Mouse (Mus musculus): Measurements from ENCODE around the gene Gm10799. TPM values are rescaled to one million over a fixed set of nuclear protein-coding genes. Genes with fewer than 3 reads are reported as not detected.
A peak's percentile ranks its signal among the peaks of the same experiment; 100 is the strongest.
"Not testable (repeated sequence)": the region's sequence is repeated elsewhere in the genome, so short reads cannot be mapped to it uniquely, and the experiment has no call there.

The Gm10799 gene
- polyA plus RNA-seq (2015; fragmentation: Nextera tagmentation; extraction: Ambion mirVana): not detected in 2 replicates

- 42% methylated on average over 7 of the region's 7 CpGs for whole genome bisulfite sequencing (ENCODE audit: insufficient replicate concordance)
- not testable (repeated sequence) for H3K27me3 ChIP-seq (ENCODE audit: insufficient read depth, low read length); H3K36me3 ChIP-seq (replicated peaks; ENCODE audit: insufficient read depth, low read length); ATAC-seq; DNase-seq; H3K4me3 ChIP-seq (ENCODE audit: low read depth, low read length); H3K27ac ChIP-seq (ENCODE audit: low read depth); H3K9ac ChIP-seq (replicated peaks); H3K9me3 ChIP-seq (ENCODE audit: low read length)
- peak within 1 kb of the TSS; percentile 80; the same call in 1 of the 2 replicates for H3K4me2 ChIP-seq (ENCODE audit: low read depth, low read length)
- H3K4me1 ChIP-seq (ENCODE audit: insufficient read depth): peaks cover 21% of the 10 kb centered on the region
Measured at GRCm38 (mm10) chr2:104068450-104068849, at the start of gene Gm10799. Gene Gm10799 (minus strand): TSS chr2:104068550.

DNA sequence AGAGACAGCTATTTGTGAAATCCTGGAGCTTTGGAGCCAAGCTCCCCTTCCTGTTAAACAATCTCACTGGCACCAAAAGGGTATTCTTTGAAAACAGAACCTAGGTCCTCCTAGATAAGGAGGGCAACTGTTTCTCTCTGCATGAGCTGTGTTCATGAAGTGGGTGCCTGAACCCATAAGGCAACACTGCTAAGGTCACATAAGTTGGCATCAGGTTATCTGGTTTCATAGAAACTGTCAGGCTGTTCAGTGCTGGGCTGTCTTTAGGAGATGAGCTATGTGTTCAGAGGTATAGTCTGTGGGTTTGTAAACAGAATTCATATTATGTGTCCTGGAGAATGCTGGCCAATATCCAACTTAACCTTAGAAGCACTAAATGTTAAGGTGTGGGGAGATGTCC is 48.8 kb upstream of the Gm10799 start:
- not testable (repeated sequence) for H3K9me3 ChIP-seq (ENCODE audit: low read length); H3K36me3 ChIP-seq (replicated peaks; ENCODE audit: insufficient read depth, low read length); H3K27ac ChIP-seq (ENCODE audit: low read depth); H3K9ac ChIP-seq (replicated peaks); H3K4me2 ChIP-seq (ENCODE audit: low read depth, low read length); DNase-seq; H3K4me3 ChIP-seq (ENCODE audit: low read depth, low read length); H3K27me3 ChIP-seq (ENCODE audit: insufficient read depth, low read length)
- TF ChIP-seq EP300 (IDR thresholded peaks at IDR 0.05; ENCODE audit: low read depth): peak; percentile 57; the same call in 1 of the 2 replicates
- H3K4me1 ChIP-seq (ENCODE audit: insufficient read depth): peaks cover 18% of the 10 kb centered on the region
- ATAC-seq: peak; percentile 8; the same call in 1 of the 2 replicates

- Histone ChIP-seq H3K4me2 (ENCODE audit: low read depth, low read length) (no peak overlapping the region), H3K9me3 (ENCODE audit: low read length) (no peaks in the 10 kb centered on the region), H3K4me1 (ENCODE audit: insufficient read depth) (peaks cover 6% of the 10 kb centered on the region), H3K4me3 (ENCODE audit: low read depth, low read length) (no peak overlapping the region), H3K9ac (replicated peaks) (no peak overlapping the region), H3K27ac (ENCODE audit: low read depth) (no peak overlapping the region), H3K36me3 (replicated peaks; ENCODE audit: insufficient read depth, low read length) (peaks cover 4% of the 10 kb centered on the region), H3K27me3 (ENCODE audit: insufficient read depth, low read length) (no peaks in the 10 kb centered on the region)
- 71% methylated on average over 3 of the region's 3 CpGs for WGBS (ENCODE audit: insufficient replicate concordance)
- no peak for DNase-seq
- ATAC-seq: no peak
- no peak for TF ChIP-seq EP300 (IDR thresholded peaks at IDR 0.05; ENCODE audit: low read depth)
- TF ChIP-seq CTCF (IDR thresholded peaks at IDR 0.05; ENCODE audit: low read depth): no peak
Measured at GRCm38 (mm10) chr2:104114898-104115297, 46.5 kb upstream of the Gm10799 start.

- H3K9me3 ChIP-seq (ENCODE audit: low read length); H3K4me3 ChIP-seq (ENCODE audit: low read depth, low read length); H3K4me2 ChIP-seq (ENCODE audit: low read depth, low read length); H3K27me3 ChIP-seq (ENCODE audit: insufficient read depth, low read length); H3K36me3 ChIP-seq (replicated peaks; ENCODE audit: insufficient read depth, low read length); H3K9ac ChIP-seq (replicated peaks): not testable (repeated sequence)
- peak; percentile 91 for ATAC-seq
- Histone ChIP-seq H3K4me1 (ENCODE audit: insufficient read depth) (peaks cover 11% of the 10 kb centered on the region; the same call in 1 of the 2 replicates), H3K27ac (ENCODE audit: low read depth) (peak overlapping the region; percentile 50)
- DNase-seq: peak; percentile 52
Measured at GRCm38 (mm10) chr2:104113563-104113962, 45.2 kb upstream of the Gm10799 start.

- peak; percentile 40 for ATAC-seq
- no CpG with 5 or more reads among the region's 1 CpGs for WGBS (ENCODE audit: insufficient replicate concordance)
- DNase-seq: not testable (repeated sequence)
Measured at GRCm38 (mm10) chr2:104111170-104111797, 42.9 kb upstream of the Gm10799 start.

DNA sequence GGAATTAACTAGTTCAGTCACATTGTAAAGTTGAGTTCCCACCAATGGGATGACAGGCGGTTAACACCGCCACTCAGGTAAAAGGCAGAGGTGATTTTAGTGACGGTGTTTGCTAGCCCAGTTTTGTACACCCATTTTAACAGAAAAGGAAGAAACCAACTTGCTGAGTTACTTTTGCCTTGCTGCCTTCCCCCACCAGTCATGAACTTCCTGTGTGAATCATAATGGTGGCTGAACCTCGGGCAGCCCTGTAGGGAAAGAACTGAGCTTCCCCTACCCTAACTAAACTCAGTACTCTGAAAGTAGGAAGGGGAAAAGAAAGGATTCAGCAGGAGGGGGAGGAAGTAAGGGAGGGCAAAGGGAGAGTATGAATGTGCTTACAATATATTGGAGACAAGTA is 41.7 kb upstream of the Gm10799 start:
- no peak for ATAC-seq
- TF ChIP-seq EP300 (IDR thresholded peaks at IDR 0.05; ENCODE audit: low read depth) (no peak), CTCF (IDR thresholded peaks at IDR 0.05; ENCODE audit: low read depth) (no peak)
- Histone ChIP-seq H3K9me3 (ENCODE audit: low read length) (no peaks in the 10 kb centered on the region), H3K4me2 (ENCODE audit: low read depth, low read length) (no peak overlapping the region), H3K27me3 (ENCODE audit: insufficient read depth, low read length) (no peaks in the 10 kb centered on the region), H3K9ac (replicated peaks) (no peak overlapping the region), H3K27ac (ENCODE audit: low read depth) (0 out of 2 replicates have a peak overlapping the region, but pooled peaks have one; percentile 55), H3K36me3 (replicated peaks; ENCODE audit: insufficient read depth, low read length) (peaks cover 4% of the 10 kb centered on the region; the same call in 1 of the 2 replicates), H3K4me1 (ENCODE audit: insufficient read depth) (peaks cover 14% of the 10 kb centered on the region; the same call in 1 of the 2 replicates), H3K4me3 (ENCODE audit: low read depth, low read length) (no peak overlapping the region)
- no peak for DNase-seq
- 74% methylated on average over 4 of the region's 4 CpGs for WGBS (ENCODE audit: insufficient replicate concordance)

More at GRCm38 (mm10) chr2:104111170-104111797, 42.9 kb upstream of the Gm10799 start:
- H3K9me3 ChIP-seq (ENCODE audit: low read length); H3K36me3 ChIP-seq (replicated peaks; ENCODE audit: insufficient read depth, low read length); H3K9ac ChIP-seq (replicated peaks); H3K27ac ChIP-seq (ENCODE audit: low read depth); H3K27me3 ChIP-seq (ENCODE audit: insufficient read depth, low read length); H3K4me2 ChIP-seq (ENCODE audit: low read depth, low read length); H3K4me3 ChIP-seq (ENCODE audit: low read depth, low read length): not testable (repeated sequence)
- peaks cover 13% of the 10 kb centered on the region; the same call in 1 of the 2 replicates for H3K4me1 ChIP-seq (ENCODE audit: insufficient read depth)

- TF ChIP-seq EP300 (IDR thresholded peaks at IDR 0.05; ENCODE audit: low read depth) (no peak), CTCF (IDR thresholded peaks at IDR 0.05; ENCODE audit: low read depth) (no peak)
- Histone ChIP-seq H3K9me3 (ENCODE audit: low read length) (no peaks in the 10 kb centered on the region), H3K27me3 (ENCODE audit: insufficient read depth, low read length) (no peaks in the 10 kb centered on the region), H3K9ac (replicated peaks) (no peak overlapping the region), H3K27ac (ENCODE audit: low read depth) (peak overlapping the region; percentile 55; the same call in 1 of the 2 replicates), H3K4me1 (ENCODE audit: insufficient read depth) (peaks cover 14% of the 10 kb centered on the region; the same call in 1 of the 2 replicates), H3K36me3 (replicated peaks; ENCODE audit: insufficient read depth, low read length) (peaks cover 4% of the 10 kb centered on the region; the same call in 1 of the 2 replicates), H3K4me2 (ENCODE audit: low read depth, low read length) (no peak overlapping the region), H3K4me3 (ENCODE audit: low read depth, low read length) (no peak overlapping the region)
- ATAC-seq (no peak), DNase-seq (no peak)
- 49% methylated on average over 2 of the region's 2 CpGs for WGBS (ENCODE audit: insufficient replicate concordance)
Measured at GRCm38 (mm10) chr2:104109528-104109927, 41.2 kb upstream of the Gm10799 start.

DNA sequence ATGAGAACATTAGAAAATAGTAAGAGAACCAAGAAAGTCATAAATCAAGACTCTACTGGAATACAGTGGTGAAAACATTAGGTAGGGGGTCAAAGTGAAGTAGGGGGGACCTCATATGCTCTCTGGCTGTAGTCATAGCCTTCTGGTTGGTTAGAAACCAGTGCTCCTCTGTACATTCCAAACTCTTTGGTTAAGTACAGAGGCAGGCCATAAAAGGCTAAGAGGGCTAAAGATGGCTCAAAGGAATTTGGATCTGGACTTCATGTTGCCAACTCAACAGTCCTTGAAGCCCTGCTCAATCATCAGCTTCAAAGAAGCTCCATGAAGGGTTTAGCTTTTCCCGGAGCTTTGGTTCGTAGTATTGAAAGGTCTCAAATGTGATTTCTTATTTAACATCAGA is 40.7 kb upstream of the Gm10799 start:
- Histone ChIP-seq H3K27ac (ENCODE audit: low read depth) (0 out of 2 replicates have a peak overlapping the region, but pooled peaks have one; percentile 55), H3K4me1 (ENCODE audit: insufficient read depth) (peaks cover 14% of the 10 kb centered on the region; the same call in 1 of the 2 replicates)
- not testable (repeated sequence) for DNase-seq; H3K36me3 ChIP-seq (replicated peaks; ENCODE audit: insufficient read depth, low read length); H3K9me3 ChIP-seq (ENCODE audit: low read length); H3K4me3 ChIP-seq (ENCODE audit: low read depth, low read length); H3K27me3 ChIP-seq (ENCODE audit: insufficient read depth, low read length); H3K9ac ChIP-seq (replicated peaks); H3K4me2 ChIP-seq (ENCODE audit: low read depth, low read length); ATAC-seq
- 91% methylated on average over 2 of the region's 2 CpGs for WGBS (ENCODE audit: insufficient replicate concordance)
